In the genomic region with DNA sequence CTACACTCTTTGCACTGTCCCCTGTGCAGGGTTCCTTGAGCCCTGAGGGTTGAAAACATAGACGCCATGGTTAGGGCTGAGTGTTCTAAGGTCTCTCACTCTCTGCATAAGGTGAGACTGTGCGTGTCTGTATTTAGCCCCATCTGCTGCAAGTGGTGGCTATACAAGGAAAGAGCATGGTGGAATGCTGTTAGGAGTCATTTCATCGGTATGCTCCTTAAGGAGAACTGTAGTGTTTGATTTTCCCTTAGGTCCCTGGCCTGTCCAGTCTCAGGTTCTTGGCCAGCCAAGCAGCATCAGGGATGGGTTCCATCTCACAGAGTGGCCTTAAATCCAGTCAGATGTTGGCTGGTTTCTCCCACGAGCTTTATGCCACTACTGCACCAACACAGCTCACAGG, we compare ENCODE assay signal across 15 mouse cellular contexts. TPM values are rescaled to one million over a fixed set of nuclear protein-coding genes. Genes with fewer than 3 reads are reported as not detected.
A peak's percentile ranks its signal among the peaks of the same experiment; 100 is the strongest.
DNase-seq lines count a peak whose midpoint lies in the region; ATAC-seq and TF ChIP-seq lines count a peak whose summit lies in the region.
"Had no signal": no experiment of that assay in that cellular context is flagged by ENCODE, and none has a peak within 500 bp of the region (broad histone marks: within the 10 kb centered on the region; RNA-seq: fewer than 3 reads in every experiment).

No protein-coding gene starts in this region.

- TF ChIP-seq CTCF in heart, postnatal 0 days (IDR thresholded peaks at IDR 0.05; ENCODE audit: low read depth): no peak
- no peak for TF ChIP-seq CTCF in lung, adult 2 months (IDR thresholded peaks at IDR 0.05; ENCODE audit: insufficient read depth, low read length)

- ATAC-seq in heart, postnatal 0 days (ENCODE audit: insufficient read depth, low read depth): no peak
- ATAC-seq in embryonic facial prominence, embryonic 13.5 days (ENCODE audit: insufficient number of reproducible peaks, insufficient read depth, low FRiP score, low TSS enrichment, low read depth): no peak
- ATAC-seq: forebrain, postnatal 0 days had no signal

- H3K9ac ChIP-seq in heart, postnatal 0 days (replicated peaks; ENCODE audit: low read depth, low read length): no peak overlapping the region
- H3K9ac ChIP-seq in embryonic facial prominence, embryonic 13.5 days: no peak overlapping the region
- H3K9ac ChIP-seq: forebrain, postnatal 0 days; liver, postnatal 0 days; midbrain, embryonic 12.5 days; stomach, embryonic 15.5 days had no signal

- H3K36me3 ChIP-seq in heart, postnatal 0 days (replicated peaks; ENCODE audit: control insufficient read depth, insufficient read depth, low read length): no peaks in the 10 kb centered on the region
- no peaks in the 10 kb centered on the region for H3K36me3 ChIP-seq in embryonic facial prominence, embryonic 13.5 days
- H3K36me3 ChIP-seq: midbrain, embryonic 12.5 days; stomach, embryonic 15.5 days had no signal

- no peak for DNase-seq in heart, postnatal 0 days (ENCODE audit: low spot score)
- DNase-seq in heart, adult 11 months: no peak
- peak; percentile 28 for DNase-seq in lung, adult 2 months
- no peak for DNase-seq in lung, postnatal 4 days
- peak; percentile 42 for DNase-seq in lung, postnatal 36 days
- DNase-seq in urinary bladder, postnatal 4 days (ENCODE audit: low spot score in 2 of 2): no peak
- DNase-seq in cerebellum, postnatal 4 days (ENCODE audit: low spot score in 2 of 2): no peak
- DNase-seq: cerebellum, postnatal 10 days; forebrain, postnatal 0 days; right cerebral cortex, adult 18-20 months had no signal

- no peak overlapping the region for H3K4me2 ChIP-seq in heart, postnatal 0 days (ENCODE audit: low read depth, low read length)
- H3K4me2 ChIP-seq in embryonic facial prominence, embryonic 13.5 days: no peak overlapping the region
- H3K4me2 ChIP-seq: midbrain, embryonic 12.5 days; stomach, embryonic 15.5 days had no signal

- WGBS in heart, postnatal 0 days: 59% methylated on average over 4 of the region's 4 CpGs
- 56% methylated on average over 4 of the region's 4 CpGs for WGBS in lung, adult 2 months
- 84% methylated on average over 4 of the region's 4 CpGs for WGBS in embryonic facial prominence, embryonic 13.5 days

- H3K27ac ChIP-seq in heart, postnatal 0 days (ENCODE audit: low read depth): peak overlapping the region; percentile 73
- 0 out of 2 replicates have a peak overlapping the region, but pooled peaks have one; percentile 18 for H3K27ac ChIP-seq in embryonic facial prominence, embryonic 13.5 days
- H3K27ac ChIP-seq: left cerebral cortex, adult 2 months; midbrain, embryonic 12.5 days; stomach, embryonic 15.5 days had no signal

- no peaks in the 10 kb centered on the region for H3K9me3 ChIP-seq in heart, postnatal 0 days (replicated peaks; ENCODE audit: control insufficient read depth, low read length)
- H3K9me3 ChIP-seq in embryonic facial prominence, embryonic 13.5 days: no peaks in the 10 kb centered on the region
- H3K9me3 ChIP-seq: midbrain, embryonic 12.5 days; stomach, embryonic 15.5 days had no signal

- H3K4me1 ChIP-seq in heart, postnatal 0 days (ENCODE audit: control insufficient read depth, insufficient read depth): no peaks in the 10 kb centered on the region
- H3K4me1 ChIP-seq in lung, adult 2 months (ENCODE audit: control insufficient read depth, insufficient read depth, low read length): peaks cover 19% of the 10 kb centered on the region
- peaks cover 14% of the 10 kb centered on the region for H3K4me1 ChIP-seq in embryonic facial prominence, embryonic 13.5 days

- H3K4me3 ChIP-seq in heart, postnatal 0 days (ENCODE audit: low read depth, low read length): no peak overlapping the region
- no peak overlapping the region for H3K4me3 ChIP-seq in lung, adult 2 months (replicated peaks; ENCODE audit: extremely low read depth, low read depth, low read length)
- no peak overlapping the region for H3K4me3 ChIP-seq in embryonic facial prominence, embryonic 13.5 days
- H3K4me3 ChIP-seq: left cerebral cortex, adult 2 months; midbrain, embryonic 12.5 days; stomach, embryonic 15.5 days had no signal

- TF ChIP-seq EP300 in heart, postnatal 0 days (IDR thresholded peaks at IDR 0.05; ENCODE audit: low read depth): no peak

- H3K27me3 ChIP-seq in heart, postnatal 0 days (ENCODE audit: control insufficient read depth, insufficient read depth, low read length): no peaks in the 10 kb centered on the region
- no peaks in the 10 kb centered on the region for H3K27me3 ChIP-seq in embryonic facial prominence, embryonic 13.5 days
- H3K27me3 ChIP-seq: midbrain, embryonic 12.5 days; stomach, embryonic 15.5 days had no signal

- TF ChIP-seq POLR2A in lung, adult 2 months (IDR thresholded peaks at IDR 0.05; ENCODE audit: borderline replicate concordance, extremely low read depth, low read depth, low read length): no peak

RNA-seq across cellular contexts. Expression of a gene that starts 14.6 kb away (rescaled TPM):
- 720 and 857 TPM in 2 replicates for total RNA-seq in heart, postnatal 0 days (2014; rRNA removed; ENCODE audit: low replicate concordance)
- polyA plus RNA-seq in heart, postnatal 0 days (2015; fragmentation: Nextera tagmentation; extraction: Ambion mirVana): 203 and 214 TPM in 2 replicates
- 149 and 203 TPM in 2 replicates for polyA plus RNA-seq in lung, adult 2 months (2012; rRNA removed)
- polyA plus RNA-seq in embryonic facial prominence, embryonic 13.5 days (2015; fragmentation: Nextera tagmentation; extraction: Ambion mirVana): 774 and 809 TPM in 2 replicates

Comparison
In these comparisons a context has a peak if more than half of its experiments do, and no peak if none do; other contexts are left out.
1. DNase-seq: peak in lung, adult 2 months (single experiment) and lung, postnatal 36 days (single experiment); none in heart, postnatal 0 days (single experiment), heart, adult 11 months (single experiment), lung, postnatal 4 days (0 of 2), urinary bladder, postnatal 4 days (0 of 2) and cerebellum, postnatal 4 days (0 of 2).